Mouse (Mus musculus): ENCODE measurements at regions not wholly inside any gene's neighbourhood (a gene's known extent, or its start where the extent isn't known, plus 50 kb on each side); places are given as distances from the start of the nearest gene placed in this dataset.

DNA sequence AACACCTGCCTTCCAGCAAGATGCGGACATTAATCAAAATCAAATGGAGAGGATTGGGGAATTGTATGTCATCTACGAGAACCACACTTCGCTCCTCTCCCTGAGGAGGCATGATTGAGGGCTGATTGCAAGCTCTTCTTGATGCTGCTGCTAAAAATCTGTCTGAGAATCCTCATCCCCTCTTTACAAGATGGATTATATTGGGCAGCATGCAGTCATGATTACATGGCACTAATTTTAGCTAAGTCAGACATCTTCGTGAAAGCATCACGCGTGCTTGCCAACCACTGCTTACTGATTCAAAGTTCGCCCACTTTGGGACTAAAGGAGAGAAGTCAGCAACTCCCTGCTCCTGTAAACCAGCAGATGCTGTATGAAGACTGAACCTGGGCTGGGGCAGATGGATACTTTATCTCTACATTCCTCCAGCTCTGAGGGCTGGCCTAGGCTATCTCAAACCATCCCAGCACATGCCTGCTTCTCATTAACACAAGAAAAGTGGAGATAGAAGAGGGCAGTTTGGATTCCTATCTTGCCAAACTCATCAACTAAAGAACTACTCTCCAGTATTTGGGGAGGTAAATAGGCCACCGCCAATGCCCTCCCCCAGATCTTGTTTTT is 84.4 kb downstream of the Hlx start:
- Histone ChIP-seq H3K4me1 (ENCODE audit: control insufficient read depth, insufficient read depth, low read length) (no peaks in the 10 kb centered on the region), H3K36me3 (ENCODE audit: control insufficient read depth, insufficient read depth, low read length) (no peaks in the 10 kb centered on the region), H3K4me3 (ENCODE audit: control insufficient read depth, low read depth, low read length) (no peak overlapping the region), H3K27me3 (ENCODE audit: control insufficient read depth, insufficient read depth, low read length) (no peaks in the 10 kb centered on the region), H3K27ac (ENCODE audit: control insufficient read depth, insufficient read depth, low read depth, low read length) (no peak overlapping the region)
- TF ChIP-seq CTCF (IDR thresholded peaks at IDR 0.05; ENCODE audit: control insufficient read depth, insufficient read depth, insufficient replicate concordance, low read depth, low read length) (no peak), POLR2A (IDR thresholded peaks at IDR 0.05; ENCODE audit: control insufficient read depth, low read depth, low read length) (no peak)

DNA sequence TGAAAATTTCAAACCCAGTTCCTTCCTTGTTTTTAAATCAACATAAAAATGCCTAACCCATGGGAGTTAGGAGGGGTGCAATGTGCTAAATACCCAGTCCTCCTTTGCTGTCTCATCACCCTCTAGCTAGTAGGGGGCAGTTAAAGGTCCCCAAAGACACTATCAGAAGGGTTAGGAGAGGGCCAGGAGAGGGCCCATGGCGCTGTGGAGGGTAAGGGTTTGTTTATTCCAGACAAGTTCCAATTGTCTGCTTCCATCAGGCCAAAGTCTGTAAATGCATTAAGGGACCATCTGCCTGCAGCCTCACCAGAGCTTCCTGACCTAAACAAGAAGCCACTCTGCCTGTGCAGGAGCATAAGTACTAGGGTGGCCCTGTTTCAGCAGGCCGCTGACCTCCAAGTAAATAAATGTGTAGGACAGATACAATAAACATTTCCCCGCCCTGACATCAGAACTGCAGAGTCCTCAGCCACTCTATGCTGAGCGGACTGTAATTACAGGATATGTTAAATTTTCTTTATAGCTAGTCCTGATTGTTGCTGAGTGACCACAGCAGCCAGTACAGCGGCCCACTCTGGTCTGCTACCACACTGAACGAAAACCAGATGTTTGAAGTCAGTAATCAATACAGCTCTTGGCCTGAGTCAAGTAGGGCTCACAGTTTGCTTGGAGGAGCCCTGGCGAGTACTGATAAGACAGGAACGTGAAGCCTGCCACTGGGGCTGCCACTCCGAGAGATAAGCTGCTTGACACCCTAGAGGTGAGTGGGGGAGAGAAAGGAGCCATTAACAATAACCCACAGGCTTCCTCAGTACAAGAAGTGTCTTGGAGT is 87.4 kb downstream of the Hlx start:
- H3K36me3 ChIP-seq (ENCODE audit: control insufficient read depth, insufficient read depth, low read length), result no peaks in the 10 kb centered on the region
- no peak overlapping the region for H3K4me3 ChIP-seq (ENCODE audit: control insufficient read depth, low read depth, low read length)
- H3K27ac ChIP-seq (ENCODE audit: control insufficient read depth, insufficient read depth, low read depth, low read length), result no peak overlapping the region
- no peaks in the 10 kb centered on the region for H3K4me1 ChIP-seq (ENCODE audit: control insufficient read depth, insufficient read depth, low read length)
- TF ChIP-seq POLR2A (IDR thresholded peaks at IDR 0.05; ENCODE audit: control insufficient read depth, low read depth, low read length) (no peak), CTCF (IDR thresholded peaks at IDR 0.05; ENCODE audit: control insufficient read depth, insufficient read depth, insufficient replicate concordance, low read depth, low read length) (no peak)
- no peaks in the 10 kb centered on the region for H3K27me3 ChIP-seq (ENCODE audit: control insufficient read depth, insufficient read depth, low read length)

- no peaks in the 10 kb centered on the region for H3K4me1 ChIP-seq (ENCODE audit: control insufficient read depth, insufficient read depth, low read length)
- no peak overlapping the region for H3K4me3 ChIP-seq (ENCODE audit: control insufficient read depth, low read depth, low read length)
- no peak overlapping the region for H3K27ac ChIP-seq (ENCODE audit: control insufficient read depth, insufficient read depth, low read depth, low read length)
- H3K36me3 ChIP-seq (ENCODE audit: control insufficient read depth, insufficient read depth, low read length), result no peaks in the 10 kb centered on the region
- no peak for TF ChIP-seq CTCF (IDR thresholded peaks at IDR 0.05; ENCODE audit: control insufficient read depth, insufficient read depth, insufficient replicate concordance, low read depth, low read length)
- no peak for TF ChIP-seq POLR2A (IDR thresholded peaks at IDR 0.05; ENCODE audit: control insufficient read depth, low read depth, low read length)
- H3K27me3 ChIP-seq (ENCODE audit: control insufficient read depth, insufficient read depth, low read length), result no peaks in the 10 kb centered on the region
Measured at GRCm38 (mm10) chr1:184630695-184631475, 101.5 kb downstream of the Hlx start.

GRCm38 (mm10) chr1:184629194-184629593 is 103.2 kb downstream of the Hlx start:
- TF ChIP-seq POLR2A (IDR thresholded peaks at IDR 0.05; ENCODE audit: control insufficient read depth, low read depth, low read length), result no peak
- TF ChIP-seq CTCF (IDR thresholded peaks at IDR 0.05; ENCODE audit: control insufficient read depth, insufficient read depth, insufficient replicate concordance, low read depth, low read length), result no peak
- H3K27me3 ChIP-seq (ENCODE audit: control insufficient read depth, insufficient read depth, low read length), result no peaks in the 10 kb centered on the region
- H3K4me3 ChIP-seq (ENCODE audit: control insufficient read depth, low read depth, low read length), result no peak overlapping the region
- H3K36me3 ChIP-seq (ENCODE audit: control insufficient read depth, insufficient read depth, low read length), result no peaks in the 10 kb centered on the region
- H3K27ac ChIP-seq (ENCODE audit: control insufficient read depth, insufficient read depth, low read depth, low read length), result no peak overlapping the region
- H3K4me1 ChIP-seq (ENCODE audit: control insufficient read depth, insufficient read depth, low read length), result no peaks in the 10 kb centered on the region

DNA sequence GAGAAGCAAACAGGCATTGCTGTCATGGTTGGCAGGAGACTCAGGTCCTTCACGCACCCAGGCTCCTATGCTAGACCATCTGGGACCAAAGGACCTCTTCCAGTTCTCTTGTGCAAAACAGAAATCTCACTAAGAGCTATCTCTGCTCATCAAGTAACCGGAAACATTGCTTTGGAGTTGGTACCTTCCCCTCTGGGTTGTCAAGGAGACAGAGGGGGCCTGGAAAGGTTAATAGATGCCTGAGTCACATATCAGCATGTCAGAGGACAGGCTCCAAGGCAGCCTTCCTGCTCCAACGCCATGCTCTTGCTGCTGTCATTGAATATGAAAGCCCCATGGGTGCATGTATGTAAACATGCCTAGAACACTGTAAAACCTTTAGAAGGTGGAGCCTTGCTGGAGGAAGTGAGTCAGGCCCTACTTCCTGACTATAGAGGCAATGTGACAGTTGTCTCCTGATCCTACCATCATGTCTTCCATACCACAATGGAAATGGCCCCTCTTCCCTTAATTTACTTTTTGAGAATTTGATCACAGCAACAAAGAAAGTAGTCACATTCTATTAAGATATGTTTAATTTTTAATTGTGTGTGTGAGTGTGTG is 103.8 kb downstream of the Hlx start:
- Histone ChIP-seq H3K4me1 (ENCODE audit: control insufficient read depth, insufficient read depth, low read length) (no peaks in the 10 kb centered on the region), H3K4me3 (ENCODE audit: control insufficient read depth, low read depth, low read length) (no peak overlapping the region), H3K36me3 (ENCODE audit: control insufficient read depth, insufficient read depth, low read length) (no peaks in the 10 kb centered on the region), H3K27ac (ENCODE audit: control insufficient read depth, insufficient read depth, low read depth, low read length) (no peak overlapping the region), H3K27me3 (ENCODE audit: control insufficient read depth, insufficient read depth, low read length) (no peaks in the 10 kb centered on the region)
- no peak for TF ChIP-seq POLR2A (IDR thresholded peaks at IDR 0.05; ENCODE audit: control insufficient read depth, low read depth, low read length)
- no peak for TF ChIP-seq CTCF (IDR thresholded peaks at IDR 0.05; ENCODE audit: control insufficient read depth, insufficient read depth, insufficient replicate concordance, low read depth, low read length)

DNA sequence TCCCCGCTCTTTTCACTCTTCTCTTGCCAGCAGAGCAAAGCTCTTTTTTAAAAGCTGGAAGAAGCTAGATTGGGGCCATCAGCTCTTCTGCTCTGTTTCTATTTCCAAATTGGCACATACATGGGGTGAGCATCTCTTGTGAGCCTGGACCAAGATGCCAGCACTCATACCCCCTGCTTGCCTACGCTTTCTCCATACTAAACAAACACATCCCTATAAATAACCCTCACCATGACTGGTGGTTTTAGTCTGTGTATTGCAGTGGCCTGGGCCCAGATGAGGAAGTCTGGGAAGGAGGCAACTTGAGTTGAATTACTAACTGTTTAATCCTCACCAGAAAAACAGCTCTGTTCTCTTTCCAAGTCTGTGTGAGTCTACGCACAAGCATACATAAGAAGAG is 110.0 kb downstream of the Hlx start:
- no peak overlapping the region for H3K4me3 ChIP-seq (ENCODE audit: control insufficient read depth, low read depth, low read length)
- no peak for TF ChIP-seq POLR2A (IDR thresholded peaks at IDR 0.05; ENCODE audit: control insufficient read depth, low read depth, low read length)
- TF ChIP-seq CTCF (IDR thresholded peaks at IDR 0.05; ENCODE audit: control insufficient read depth, insufficient read depth, insufficient replicate concordance, low read depth, low read length), result no peak
- H3K4me1 ChIP-seq (ENCODE audit: control insufficient read depth, insufficient read depth, low read length), result no peaks in the 10 kb centered on the region

GRCm38 (mm10) chr1:184621950-184622349 is 110.5 kb downstream of the Hlx start:
- Histone ChIP-seq H3K27me3 (ENCODE audit: control insufficient read depth, insufficient read depth, low read length) (no peaks in the 10 kb centered on the region), H3K4me1 (ENCODE audit: control insufficient read depth, insufficient read depth, low read length) (no peaks in the 10 kb centered on the region), H3K27ac (ENCODE audit: control insufficient read depth, insufficient read depth, low read depth, low read length) (no peak overlapping the region), H3K4me3 (ENCODE audit: control insufficient read depth, low read depth, low read length) (no peak overlapping the region), H3K36me3 (ENCODE audit: control insufficient read depth, insufficient read depth, low read length) (no peaks in the 10 kb centered on the region)
- TF ChIP-seq CTCF (IDR thresholded peaks at IDR 0.05; ENCODE audit: control insufficient read depth, insufficient read depth, insufficient replicate concordance, low read depth, low read length) (no peak), POLR2A (IDR thresholded peaks at IDR 0.05; ENCODE audit: control insufficient read depth, low read depth, low read length) (no peak)

More for the DNA sequence above, 110.0 kb downstream of the Hlx start:
- H3K27me3 ChIP-seq (ENCODE audit: control insufficient read depth, insufficient read depth, low read length), result no peaks in the 10 kb centered on the region
- no peaks in the 10 kb centered on the region for H3K36me3 ChIP-seq (ENCODE audit: control insufficient read depth, insufficient read depth, low read length)
- H3K27ac ChIP-seq (ENCODE audit: control insufficient read depth, insufficient read depth, low read depth, low read length), result no peak overlapping the region
